Mouse (Mus musculus): ENCODE data around the gene Arhgdib. TPM values are rescaled to one million over a fixed set of nuclear protein-coding genes. Genes with fewer than 3 reads are reported as not detected.

Gene Arhgdib
- total RNA-seq, 2 experiments from 2014 or later, result 12.4 to 12.6 TPM

DNA sequence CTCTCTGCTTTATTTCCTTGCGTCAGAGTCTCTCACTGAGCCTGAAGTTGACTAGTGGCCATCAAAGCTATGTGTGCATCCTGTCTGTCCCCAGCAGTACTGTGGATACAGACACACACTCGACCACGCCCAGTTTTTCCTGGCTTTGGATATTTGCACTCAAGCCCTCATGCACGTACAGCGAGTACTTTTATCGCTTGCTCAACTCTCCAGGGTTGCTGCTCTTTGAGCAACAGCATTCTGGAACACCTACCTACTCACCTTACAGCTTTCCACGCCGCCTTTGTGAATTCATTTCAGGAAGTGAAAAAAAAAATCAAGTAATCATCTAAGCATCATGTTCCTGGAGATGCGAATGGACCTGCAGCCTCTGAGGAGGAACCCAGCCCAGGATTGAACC is 11.2 kb upstream of the Arhgdib start:
- no peak for DNase-seq (ENCODE audit: low spot score in 2 of 2)

DNA sequence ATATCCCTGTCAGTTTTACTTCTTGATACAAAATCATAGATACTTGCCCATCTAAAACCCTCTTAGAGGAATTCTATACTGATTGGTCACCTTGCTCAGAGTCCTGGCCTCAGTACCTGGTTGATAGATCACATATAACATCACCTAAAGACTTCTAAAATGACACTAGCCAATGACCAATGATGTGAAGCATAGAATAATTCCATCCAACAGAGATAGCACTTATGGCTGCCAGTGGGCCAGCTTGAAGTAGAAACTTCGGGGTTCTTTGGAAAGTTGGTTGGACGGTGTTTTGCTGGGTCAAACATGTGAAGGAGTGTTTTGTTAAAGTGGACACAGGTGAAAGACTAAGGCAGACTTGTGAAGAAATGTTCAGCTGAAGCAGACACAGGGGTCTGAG is 8.5 kb upstream of the Arhgdib start:
- no peak for DNase-seq (ENCODE audit: low spot score in 2 of 2)

DNA sequence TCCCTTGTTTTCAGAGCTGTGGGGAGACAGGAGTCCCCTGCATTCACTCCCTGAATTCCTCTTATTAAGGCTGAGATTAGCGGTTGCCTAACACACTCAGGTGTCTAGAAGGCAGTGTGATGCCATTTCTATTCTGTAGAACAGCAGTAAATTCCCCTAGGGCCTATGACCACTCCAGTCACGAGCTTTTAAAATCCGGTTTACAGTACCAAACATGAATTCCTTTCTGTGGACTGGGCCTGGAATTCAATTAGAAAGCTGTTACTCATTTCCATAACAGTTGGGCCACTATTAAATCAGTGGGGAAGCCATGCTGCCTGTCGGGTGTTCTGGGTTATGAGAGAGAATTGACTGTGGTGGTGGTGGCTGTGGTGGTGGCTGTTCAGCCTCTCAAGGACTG is 6.0 kb upstream of the Arhgdib start:
- no peak for DNase-seq (ENCODE audit: low spot score in 2 of 2)

DNA sequence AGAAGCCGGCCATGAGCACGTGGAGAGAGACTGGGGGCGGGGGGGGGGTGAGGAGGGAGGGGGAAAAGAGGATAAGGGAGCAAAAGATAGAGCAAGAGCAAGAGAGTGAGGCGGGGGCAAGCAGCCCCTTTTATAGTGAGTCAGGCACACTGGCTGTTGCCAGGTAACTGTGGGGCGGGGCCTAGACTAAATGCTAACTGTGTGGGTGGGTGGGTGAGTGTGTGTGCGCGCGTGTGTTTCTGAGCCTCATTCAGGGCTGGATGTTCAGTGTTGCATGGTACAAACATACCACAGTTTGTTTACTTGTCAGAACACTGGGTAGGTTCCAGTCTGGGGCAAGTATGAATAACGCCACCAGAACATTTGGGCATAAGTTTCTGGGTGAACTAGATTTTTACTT is 5.2 kb upstream of the Arhgdib start:
- no peak for DNase-seq (ENCODE audit: low spot score in 2 of 2)

DNA sequence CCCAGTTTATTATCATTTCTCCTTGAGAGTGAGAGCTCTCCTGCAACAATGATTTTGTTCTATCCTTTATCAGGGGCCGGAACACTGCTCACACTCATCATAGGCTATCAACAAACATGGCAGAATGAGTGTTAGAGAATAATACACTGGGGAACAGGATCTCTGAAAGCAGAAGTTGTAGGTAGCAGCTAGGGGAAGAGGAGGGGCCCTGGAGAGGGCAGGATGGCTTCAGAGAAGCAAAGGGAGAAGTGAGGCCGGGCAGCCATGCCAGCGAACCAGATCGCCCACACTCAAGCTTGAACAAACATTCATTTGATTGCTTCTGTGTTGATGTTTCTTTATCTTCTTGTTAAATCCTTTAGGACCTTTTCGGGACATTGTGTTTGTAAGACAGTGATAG is 4.5 kb upstream of the Arhgdib start:
- no peak for DNase-seq (ENCODE audit: low spot score in 2 of 2)

DNA sequence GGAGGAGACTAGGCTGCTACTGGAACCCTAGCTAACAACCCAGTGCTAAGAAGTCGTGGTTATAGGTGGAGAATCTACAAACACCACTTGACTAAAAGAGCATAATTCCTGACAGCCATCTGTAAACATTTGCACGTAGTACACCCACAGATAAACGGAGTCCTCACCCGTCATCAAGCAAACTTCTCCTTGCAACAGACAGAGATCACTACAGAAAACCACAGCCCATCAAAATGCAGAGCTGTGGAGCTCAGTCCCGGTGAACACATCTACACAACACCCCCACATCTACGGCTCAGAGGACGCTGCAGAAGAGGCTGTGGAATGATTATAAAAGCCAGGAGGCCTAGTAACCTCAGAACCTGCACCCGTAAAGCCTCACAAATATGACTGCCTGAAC is 2.8 kb upstream of the Arhgdib start:
- no peak for DNase-seq (ENCODE audit: low spot score in 2 of 2)

DNA sequence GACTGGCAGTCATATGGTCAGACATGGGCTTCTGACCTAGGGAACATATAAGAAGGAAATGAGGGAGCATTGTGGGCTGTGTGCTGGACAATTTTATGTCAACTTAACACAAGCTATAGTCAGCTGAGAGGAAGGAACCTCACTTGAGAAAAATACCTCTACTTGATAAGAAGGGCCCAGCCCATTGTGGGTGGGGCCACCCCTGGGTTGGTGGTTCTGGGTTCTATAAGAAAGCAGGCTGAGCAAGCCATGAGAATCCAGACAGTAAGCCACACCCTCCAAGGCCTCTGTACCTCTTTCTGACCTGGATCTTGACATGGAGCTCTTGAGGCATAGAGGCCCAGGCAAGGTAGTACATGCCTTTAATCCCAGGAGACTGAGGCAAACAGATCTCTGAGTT is 1.7 kb upstream of the Arhgdib start:
- DNase-seq (ENCODE audit: low spot score in 2 of 2), result no peak

DNA sequence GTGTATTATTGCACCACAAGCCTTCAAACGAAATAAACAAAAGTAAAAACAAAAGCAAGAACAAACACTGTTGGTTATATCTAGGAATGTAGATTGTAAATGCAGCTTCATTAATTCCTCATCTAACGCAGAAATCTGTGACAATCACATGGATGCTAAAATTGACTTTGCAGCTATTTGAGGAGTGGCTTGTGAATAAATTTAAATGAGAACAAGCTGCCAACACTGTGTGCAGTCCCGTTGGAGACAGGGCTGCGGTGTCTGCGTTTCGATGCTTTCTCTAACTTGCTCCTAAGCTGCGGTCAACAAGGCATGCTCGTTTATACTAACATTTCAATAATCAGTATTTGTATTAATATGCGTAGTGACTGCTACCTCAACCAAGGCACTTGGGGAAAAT is 581 bp upstream of the Arhgdib start:
- no peak for DNase-seq (ENCODE audit: low spot score in 2 of 2)

DNA sequence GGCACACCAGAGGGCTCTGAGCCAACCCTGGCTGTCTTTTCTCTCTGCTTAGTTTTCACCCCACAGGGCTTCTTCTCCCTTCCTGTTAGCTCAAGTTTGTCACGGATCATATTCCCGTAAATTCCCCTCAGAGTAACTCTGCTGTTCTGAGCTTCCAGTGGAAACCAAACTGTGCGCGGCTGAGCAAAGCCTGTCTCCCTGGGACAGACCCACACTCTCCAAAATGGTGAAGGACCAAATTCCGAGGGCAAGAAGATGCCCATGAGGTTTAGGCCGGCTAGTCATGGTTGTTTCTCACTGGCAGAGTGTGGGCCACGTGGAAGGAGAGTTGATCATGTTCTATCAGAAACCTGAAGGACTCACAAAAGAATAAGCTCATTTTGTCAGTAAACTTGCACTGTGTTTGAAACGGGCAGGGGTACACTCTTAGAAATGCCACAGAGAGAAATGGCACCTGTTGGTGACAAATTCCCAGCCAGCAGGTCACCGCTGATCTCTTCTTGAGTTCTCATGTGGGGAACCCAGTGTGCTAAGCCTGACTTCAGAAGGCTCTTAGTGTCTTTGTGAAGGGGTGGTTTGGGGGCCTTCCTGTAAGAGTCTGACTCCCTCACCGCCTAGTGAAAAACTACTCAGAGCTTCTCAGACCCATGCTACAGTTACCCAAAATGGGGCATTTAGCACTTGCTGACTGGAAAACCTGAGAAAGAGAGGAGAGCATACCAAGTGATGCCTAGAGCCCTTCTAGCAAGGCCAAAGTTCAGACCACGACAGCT is 1.3 kb downstream of the Arhgdib start:
- no peak for DNase-seq (ENCODE audit: low spot score in 2 of 2)

DNA sequence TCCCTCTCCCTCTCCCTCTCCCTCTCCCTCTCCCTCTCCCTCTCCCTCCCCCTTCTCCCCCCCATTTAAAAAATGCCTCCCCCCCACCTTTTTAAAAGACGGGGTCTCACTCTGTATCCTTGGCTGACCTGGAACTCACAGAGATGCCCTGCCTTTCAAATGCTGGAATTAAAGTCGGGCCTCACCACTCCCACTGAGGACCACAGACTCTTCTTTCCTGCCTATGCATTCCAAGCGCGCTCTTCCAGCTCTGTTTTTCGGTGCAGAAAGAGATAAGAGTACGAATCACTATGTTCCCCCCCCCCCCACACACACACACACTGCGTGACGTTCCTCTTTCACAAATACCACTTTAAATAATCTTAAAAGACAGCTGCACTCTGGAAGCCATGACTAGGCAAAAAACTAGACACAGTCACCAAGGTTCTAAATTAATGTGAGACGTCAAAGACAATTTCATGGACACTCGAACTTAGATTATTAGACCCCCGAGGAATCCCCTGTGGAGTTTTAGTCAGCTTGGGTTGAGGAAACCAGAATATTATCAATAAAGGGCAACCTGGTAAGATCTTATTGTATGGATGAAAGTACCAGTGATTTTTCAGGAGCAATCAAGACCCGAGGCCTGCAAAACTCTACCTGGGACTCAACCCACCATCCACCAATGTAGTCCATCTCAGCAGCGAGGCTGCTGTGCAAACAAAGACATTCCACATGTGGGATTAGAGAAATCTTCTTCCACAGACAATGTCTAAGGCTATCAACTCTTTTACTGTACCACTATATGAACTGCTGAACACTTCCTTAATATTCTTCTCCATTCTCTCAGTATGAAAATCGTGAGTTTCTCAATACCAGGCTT is 2.1 kb downstream of the Arhgdib start:
- no peak for DNase-seq (ENCODE audit: low spot score in 2 of 2)

DNA sequence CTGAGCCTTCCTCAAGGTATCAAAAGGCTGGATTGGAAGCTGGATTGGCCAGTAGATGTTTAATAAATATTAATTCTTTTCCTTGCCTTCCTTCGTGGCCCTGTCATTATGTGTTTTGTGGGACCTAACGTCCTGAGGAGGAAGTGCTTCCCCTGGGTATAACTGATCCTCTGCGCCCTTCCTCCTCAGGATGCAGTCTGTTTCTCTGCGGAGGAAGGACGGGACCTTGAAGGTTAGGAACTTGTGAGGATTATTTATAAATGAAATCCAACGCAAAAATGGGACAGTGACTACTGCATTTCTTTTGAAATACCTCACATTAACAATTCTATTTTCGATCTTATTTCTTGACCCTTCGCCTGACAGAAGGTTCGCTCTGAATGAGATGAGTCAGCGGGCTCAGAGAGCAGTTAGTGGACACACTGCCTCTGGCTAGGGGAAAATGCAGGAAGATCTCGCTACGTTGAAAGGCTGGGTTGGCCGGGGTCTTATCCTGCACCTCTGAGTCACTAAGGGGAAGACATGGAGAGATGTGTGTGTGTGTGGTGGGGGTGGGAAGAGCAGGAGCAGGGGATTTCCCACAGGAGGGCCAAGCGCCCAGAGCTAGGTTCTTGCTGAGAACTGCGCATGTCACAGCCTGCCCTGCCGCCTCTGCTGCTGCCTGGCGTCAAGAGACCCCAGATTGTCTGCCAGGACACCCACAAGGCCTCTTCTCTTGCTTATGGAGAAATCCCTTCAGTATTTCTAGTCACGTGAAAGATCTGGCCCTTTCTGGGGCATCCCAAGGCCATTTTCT is 3.2 kb downstream of the Arhgdib start:
- no peak for DNase-seq (ENCODE audit: low spot score in 2 of 2)

DNA sequence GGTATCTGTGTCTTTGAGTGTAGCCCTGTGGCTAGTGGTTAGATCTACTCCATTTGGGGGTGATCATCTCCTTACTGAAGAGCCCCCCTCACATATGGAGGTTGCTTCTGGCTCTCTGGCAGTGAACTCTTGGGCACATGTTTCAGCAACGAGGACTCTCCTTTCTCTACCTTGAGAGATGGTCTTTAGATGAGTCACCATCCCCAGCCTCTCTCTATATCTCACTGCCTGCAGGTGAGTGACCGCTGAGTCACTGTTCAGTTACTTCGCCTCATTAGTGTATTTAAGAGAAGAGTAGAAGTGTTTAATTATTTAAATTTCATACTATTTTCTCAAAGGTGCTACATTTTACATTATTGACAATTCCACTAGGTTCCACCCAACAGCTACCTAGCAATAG is 4.6 kb downstream of the Arhgdib start:
- no peak for DNase-seq (ENCODE audit: low spot score in 2 of 2)

DNA sequence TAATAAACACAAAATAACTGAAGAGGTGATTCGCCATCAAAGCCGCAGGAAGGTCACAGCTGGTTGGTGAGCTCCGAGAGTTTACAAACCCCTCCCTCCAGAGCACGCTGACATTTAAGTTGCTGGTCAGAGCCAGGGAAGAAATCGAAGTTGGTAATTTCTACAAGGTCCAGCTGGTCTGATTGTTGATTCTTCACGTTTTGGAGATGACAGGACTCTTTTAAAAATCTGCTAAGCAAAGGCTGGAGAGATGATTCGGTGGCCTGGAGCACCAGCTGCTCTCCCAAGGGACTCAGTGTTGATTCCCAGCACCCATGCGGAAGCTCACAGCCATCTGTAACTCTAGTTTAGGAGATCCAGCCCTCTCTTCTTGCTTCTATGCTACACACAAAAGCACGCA is 5.3 kb downstream of the Arhgdib start:
- no peak for DNase-seq (ENCODE audit: low spot score in 2 of 2)

DNA sequence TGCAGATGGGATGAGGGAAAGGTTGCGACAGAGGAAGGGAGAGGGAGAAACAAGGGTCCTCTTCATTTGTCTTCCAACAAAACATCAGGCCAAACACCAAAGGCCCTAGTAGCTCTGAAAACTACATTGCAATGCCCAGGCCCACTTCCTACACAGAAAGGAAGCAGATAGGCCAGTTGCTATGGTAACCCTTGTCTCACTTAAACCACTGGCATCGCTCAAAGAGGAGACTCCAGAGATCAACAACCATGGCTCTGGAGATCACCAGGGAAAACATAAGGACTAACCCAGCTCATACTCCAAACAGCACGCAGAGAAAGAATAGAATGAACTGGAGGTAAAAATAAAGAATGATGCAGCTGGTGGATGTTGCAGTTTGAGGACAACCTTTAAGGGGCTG is 6.5 kb downstream of the Arhgdib start:
- no peak for DNase-seq (ENCODE audit: low spot score in 2 of 2)

DNA sequence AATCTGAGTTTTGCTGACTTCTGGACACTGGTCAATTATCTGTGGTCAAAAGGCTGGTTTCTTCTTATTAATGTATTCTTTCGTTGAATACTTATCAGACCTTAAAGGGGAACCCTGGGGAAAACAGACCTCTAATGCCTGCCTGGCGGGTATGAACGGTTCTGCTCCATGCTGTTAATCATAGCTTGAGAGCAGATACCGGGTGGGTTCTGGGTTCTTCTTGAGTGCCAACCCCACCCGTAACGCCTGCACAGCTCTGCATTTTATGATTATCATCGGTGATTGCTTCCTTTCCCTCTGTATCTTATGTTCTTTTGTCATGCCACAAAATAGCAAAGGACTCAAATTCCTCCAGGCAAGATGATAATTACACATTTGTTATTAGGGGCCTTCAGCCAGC is 7.6 kb downstream of the Arhgdib start:
- no peak for DNase-seq (ENCODE audit: low spot score in 2 of 2)

DNA sequence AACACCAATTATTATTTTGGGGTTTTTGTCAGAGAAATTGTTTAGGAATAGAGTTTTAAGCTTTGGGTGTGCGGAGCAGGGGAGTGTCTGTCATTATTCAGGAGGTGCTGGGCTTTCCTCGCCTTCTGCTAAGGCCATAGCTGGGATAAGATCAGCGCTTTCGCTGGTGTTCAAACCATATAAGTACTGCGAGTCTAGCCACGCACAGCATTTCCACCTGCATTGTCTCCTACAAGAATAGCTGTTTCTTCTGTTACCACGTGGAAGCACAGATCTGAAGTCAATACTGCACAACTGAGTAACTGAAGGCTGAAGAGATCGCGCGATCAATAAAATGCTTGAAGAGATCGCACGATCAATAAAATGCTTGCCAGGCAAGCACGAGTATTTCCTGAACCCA is 10.5 kb downstream of the Arhgdib start:
- DNase-seq (ENCODE audit: low spot score in 2 of 2), result no peak

DNA sequence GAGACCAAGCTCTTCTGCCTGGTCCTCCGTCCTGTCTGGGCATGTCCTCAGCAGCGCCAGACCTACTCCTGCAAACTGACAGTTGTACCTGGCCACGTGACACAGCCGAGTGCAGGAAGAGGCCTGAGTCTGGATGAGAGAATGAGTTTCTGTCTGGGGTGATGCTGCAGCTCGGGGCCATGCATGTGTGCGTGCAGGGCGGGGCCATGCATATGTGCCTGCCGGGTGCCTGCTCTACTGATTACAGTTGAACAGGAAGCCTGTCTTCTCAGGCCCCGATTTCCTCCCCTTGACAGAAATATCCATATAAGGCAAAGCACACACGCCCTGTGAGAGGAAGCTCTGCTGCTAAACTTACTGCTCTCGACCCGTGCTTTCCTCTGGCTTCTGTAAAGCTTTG is 11.0 kb downstream of the Arhgdib start:
- DNase-seq (ENCODE audit: low spot score in 2 of 2), result no peak

DNA sequence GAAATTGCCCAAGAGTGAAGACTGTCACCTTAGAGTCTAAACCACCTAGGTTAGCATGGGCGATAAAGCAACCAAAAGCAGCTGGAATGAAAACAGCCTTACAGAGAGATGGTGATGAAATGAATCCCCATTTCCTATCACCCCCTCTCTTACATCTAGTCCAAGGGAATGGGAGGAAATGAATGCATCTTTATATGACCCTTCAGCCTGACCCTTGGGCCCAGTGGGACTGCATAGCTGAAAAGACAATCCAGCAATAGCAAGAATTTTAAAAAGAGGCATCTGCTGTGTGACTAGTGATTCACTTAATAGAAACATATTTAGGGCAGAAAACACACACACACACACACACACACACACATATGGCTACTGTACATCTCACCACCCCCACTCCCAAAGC is 14.1 kb downstream of the Arhgdib start:
- no peak for DNase-seq (ENCODE audit: low spot score in 2 of 2)

DNA sequence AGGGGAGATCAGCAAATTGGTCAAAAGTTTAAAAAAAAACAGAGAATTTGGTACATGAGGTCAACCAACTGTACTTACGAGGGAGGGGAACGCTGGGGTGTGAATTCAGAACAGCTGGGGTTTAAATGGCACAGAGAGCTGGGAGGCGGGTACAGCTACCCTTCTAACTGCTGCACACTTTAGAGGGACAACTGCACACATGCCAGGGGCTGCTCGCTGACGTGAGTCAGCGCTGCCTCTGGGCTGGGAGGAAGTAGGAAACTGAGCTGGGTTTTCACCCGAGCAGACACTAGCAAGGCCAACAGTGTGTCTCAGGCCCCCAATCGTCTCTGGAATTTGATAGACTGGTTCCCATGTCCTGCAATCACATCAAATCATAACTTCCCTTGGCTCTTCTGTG is 16.6 kb downstream of the Arhgdib start:
- no peak for DNase-seq (ENCODE audit: low spot score in 2 of 2)

DNA sequence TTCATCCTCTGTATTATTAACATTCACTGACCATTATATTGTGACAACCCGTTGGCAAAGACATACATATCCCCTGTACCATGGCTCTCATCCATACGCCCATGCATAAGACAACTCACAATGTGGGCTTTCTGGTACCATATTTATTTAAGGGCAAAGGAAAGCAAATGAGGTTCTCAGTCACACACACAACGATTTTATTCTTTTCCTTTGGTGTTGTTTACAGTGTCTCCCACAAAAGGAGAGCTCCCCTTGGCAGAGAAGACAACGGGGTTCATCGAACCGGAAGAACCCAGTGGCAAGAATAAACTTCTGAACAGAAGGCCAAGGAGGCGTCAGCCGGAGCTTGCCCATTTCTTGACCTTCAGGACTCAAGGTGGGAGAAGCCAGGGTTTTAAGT is 18.2 kb downstream of the Arhgdib start, which contains the start of gene Pde6h:
Pde6h (plus strand) TSS at position 301 of the 400 bp plus-strand sequence.
- DNase-seq (ENCODE audit: low spot score in 2 of 2), result no peak

DNA sequence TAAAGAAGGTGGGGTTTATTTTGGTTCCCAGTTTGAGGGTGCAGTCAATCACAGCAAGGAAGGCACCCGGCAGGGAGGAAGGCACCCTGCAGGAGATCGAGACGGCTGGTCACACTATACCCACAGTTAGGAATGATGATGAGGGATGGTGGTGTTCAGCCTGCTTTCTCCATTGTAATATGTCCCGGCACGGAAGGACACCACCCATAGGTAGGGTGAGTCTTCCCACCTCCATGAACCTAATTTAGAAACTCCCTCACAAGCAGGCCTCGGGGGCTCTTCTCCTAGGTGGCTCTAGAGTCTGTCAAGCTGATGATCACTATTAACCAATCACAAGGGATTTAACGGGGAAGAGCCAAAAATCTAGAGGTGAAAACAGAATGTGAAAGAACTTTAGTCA is 18.8 kb downstream of the Arhgdib start:
- DNase-seq (ENCODE audit: low spot score in 2 of 2), result no peak

DNA sequence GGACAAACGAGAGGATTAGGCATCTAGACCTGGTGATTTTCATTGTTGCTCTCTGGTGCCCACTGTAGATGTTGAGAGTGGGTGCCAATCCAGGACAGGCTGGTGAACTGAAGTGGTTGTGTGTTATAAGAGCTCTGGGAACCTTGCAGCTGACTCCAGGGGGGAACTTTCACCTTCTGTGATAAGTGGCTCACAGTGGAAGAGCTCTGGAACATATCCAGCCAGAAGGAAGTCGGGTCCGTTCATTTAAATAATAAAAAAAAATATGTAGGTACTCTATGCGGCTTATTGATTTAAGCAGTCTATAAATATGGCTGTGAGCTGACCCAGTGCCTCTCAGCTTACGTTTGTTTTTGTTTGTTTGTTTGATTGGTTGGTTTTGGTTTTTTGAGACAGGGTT is 19.6 kb downstream of the Arhgdib start, which contains the start of gene Erp27:
Erp27 (minus strand) TSS at position 101 of the 400 bp plus-strand sequence.
- DNase-seq (ENCODE audit: low spot score in 2 of 2), result no peak
